Mouse (Mus musculus): Measurements from ENCODE around the gene Nup85. TPM values are rescaled to one million over a fixed set of nuclear protein-coding genes. Genes with fewer than 3 reads are reported as not detected.
A peak's percentile ranks its signal among the peaks of the same experiment; 100 is the strongest.

The Nup85 gene
- total and polyA plus RNA-seq, 3 experiments, result 362 to 370 TPM; not detected in 1

DNA sequence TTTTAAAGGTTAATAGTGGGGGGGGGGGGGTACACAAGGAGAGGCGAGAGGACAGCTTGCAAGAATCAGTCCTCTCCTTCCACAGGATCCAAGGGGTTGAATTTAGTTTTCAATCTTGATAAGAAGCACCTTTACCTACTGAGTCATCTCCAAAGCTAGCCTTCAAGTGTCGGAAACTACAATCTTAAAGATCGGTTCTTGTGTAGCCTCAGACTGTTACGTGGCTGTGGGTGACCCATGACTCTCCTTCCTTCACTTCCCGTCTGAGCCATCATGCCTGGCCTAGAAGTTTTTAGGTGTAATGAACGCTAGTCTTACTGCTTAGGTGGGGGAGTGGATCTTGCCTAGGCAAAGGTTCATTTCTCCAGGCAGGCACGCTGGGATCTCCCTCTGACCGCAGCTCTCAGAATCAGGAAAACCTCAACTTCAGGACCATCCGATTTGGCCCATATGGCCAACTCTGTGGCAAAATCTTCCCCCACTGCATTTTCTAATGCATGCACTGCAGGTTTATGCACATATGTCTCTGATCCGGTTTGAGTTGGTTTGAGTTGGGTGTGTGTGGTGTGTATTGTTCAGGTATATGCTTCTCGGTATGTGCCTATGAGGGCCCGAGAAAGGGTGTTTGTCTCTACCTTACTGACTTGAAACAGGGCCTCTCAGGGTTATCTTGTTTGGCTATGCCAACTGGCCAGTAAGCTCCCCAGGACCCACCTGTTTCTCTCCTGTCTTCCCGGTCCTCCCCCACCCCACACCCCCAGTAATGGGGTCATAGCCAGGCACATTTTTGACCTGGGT, 65.7 kb downstream of the Nup85 start:
- H3K36me3 ChIP-seq (ENCODE audit: control insufficient read depth in 1 of 2, insufficient read depth in 2 of 2, low read length in 2 of 2), result peaks cover 0 to 9% of the 10 kb centered on the region in 2 experiments; a peak in 2 of 4 replicates
- H3K79me2 ChIP-seq (ENCODE audit: control insufficient read depth, insufficient read depth, low read length, poor library complexity), result peaks cover 21% of the 10 kb centered on the region
- H3K9me3 ChIP-seq (replicated peaks; ENCODE audit: insufficient read depth, low read length), result no peaks in the 10 kb centered on the region
- no peak overlapping the region for H3K9ac ChIP-seq (ENCODE audit: control insufficient read depth, low read depth, low read length, poor library complexity, severe bottlenecking)
- H3K4me3 ChIP-seq (ENCODE audit: control insufficient read depth in 1 of 2, insufficient read depth in 1 of 2, low read depth in 2 of 2, low read length in 2 of 2), result no peak overlapping the region
- DNase-seq (ENCODE audit: low read depth, low spot score), result no peak
- H3K4me1 ChIP-seq (ENCODE audit: control insufficient read depth in 1 of 2, insufficient read depth in 2 of 2, low read length in 2 of 2), result peaks cover 6 to 29% of the 10 kb centered on the region in 2 experiments
- no peaks in the 10 kb centered on the region for H3K27me3 ChIP-seq (ENCODE audit: control insufficient read depth in 1 of 2, insufficient read depth in 2 of 2, low read length in 2 of 2)
- no peak overlapping the region for H3K27ac ChIP-seq (ENCODE audit: control insufficient read depth, low read depth, low read length)
- TF ChIP-seq MXI1 (IDR thresholded peaks at IDR 0.05; ENCODE audit: low read depth, low read length) (no peak), E2F4 (IDR thresholded peaks at IDR 0.05; ENCODE audit: borderline replicate concordance, low read depth, low read length) (no peak), POLR2AphosphoS5 (IDR thresholded peaks at IDR 0.05; ENCODE audit: borderline replicate concordance, low read depth, low read length) (no peak), NELFE (IDR thresholded peaks at IDR 0.05; ENCODE audit: low read depth, low read length) (no peak), CTCF (IDR thresholded peaks at IDR 0.05 in 2 of 3, conservative IDR thresholded peaks at IDR 0.05 in 1 of 3; ENCODE audit: control insufficient read depth in 1 of 3, insufficient read depth in 1 of 3, low read depth in 2 of 3, low read length in 3 of 3, poor library complexity in 1 of 3, severe bottlenecking in 1 of 3) (no peak), SMC3 (IDR thresholded peaks at IDR 0.05; ENCODE audit: low read depth, low read length) (no peak), POLR2A (IDR thresholded peaks at IDR 0.05; ENCODE audit: control insufficient read depth in 1 of 2, insufficient read depth in 1 of 2, low read depth in 1 of 2, low read length in 2 of 2, poor library complexity in 1 of 2) (no peak), NRF1 (IDR thresholded peaks at IDR 0.05; ENCODE audit: insufficient read depth, low read depth, low read length, poor library complexity, severe bottlenecking) (no peak), RAD21 (IDR thresholded peaks at IDR 0.05; ENCODE audit: low read depth, low read length) (no peak)

DNA sequence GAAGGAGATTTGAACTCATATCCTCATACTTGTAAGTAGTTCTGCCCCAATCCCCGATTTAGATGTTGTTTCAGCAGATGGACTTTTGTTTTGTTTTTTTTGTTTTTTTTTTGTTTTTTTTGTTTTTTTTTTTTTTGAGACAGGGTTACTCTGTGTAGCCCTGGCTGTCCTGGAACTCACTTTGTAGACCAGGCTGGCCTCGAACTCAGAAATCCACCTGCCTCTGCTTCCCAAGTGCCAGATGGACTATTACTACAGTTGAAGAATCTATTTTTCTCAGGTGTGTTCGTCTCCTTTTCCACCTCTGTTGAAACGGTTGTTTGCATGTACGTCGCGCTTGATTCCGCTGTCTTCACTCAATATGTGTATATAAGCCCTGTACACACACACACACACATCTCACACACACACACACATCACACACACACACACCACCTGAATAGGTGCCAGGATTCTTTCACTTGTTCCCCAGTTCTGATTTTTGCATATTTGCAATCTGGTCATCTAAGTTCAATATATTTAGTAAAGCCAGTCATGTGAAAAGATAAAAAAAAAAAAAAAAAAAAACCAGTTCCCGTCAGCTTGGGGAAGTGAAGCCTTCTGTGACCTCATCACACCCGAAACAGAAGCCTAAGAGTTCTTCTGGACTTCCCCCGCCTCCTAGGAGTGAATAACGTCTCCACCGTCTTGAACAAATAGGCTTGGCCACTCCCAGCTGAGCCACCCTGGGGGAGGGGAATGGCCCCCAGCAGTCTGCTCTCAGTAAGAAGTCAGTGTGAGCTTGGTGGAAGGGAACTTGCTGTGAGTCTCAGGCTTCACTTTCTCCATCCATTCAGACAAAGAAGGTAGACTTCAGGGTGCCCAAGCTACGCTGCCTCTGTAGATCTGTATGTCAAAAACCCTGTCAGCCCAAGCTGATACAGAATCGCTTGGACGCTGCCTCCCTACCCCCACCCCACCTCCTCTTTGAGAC, 66.6 kb downstream of the Nup85 start:
- H3K4me3 ChIP-seq (ENCODE audit: control insufficient read depth in 1 of 2, insufficient read depth in 1 of 2, low read depth in 2 of 2, low read length in 2 of 2), result peak overlapping the region; percentile 47 to 49
- peaks cover 0 to 9% of the 10 kb centered on the region in 2 experiments; a peak in 2 of 4 replicates for H3K36me3 ChIP-seq (ENCODE audit: control insufficient read depth in 1 of 2, insufficient read depth in 2 of 2, low read length in 2 of 2)
- no peaks in the 10 kb centered on the region for H3K9me3 ChIP-seq (replicated peaks; ENCODE audit: insufficient read depth, low read length)
- peaks cover 18% of the 10 kb centered on the region for H3K79me2 ChIP-seq (ENCODE audit: control insufficient read depth, insufficient read depth, low read length, poor library complexity)
- DNase-seq (ENCODE audit: low read depth, low spot score), result peak; percentile 93
- H3K9ac ChIP-seq (ENCODE audit: control insufficient read depth, low read depth, low read length, poor library complexity, severe bottlenecking), result peak overlapping the region; percentile 63
- peak overlapping the region; percentile 91 for H3K27ac ChIP-seq (ENCODE audit: control insufficient read depth, low read depth, low read length)
- no peaks in the 10 kb centered on the region for H3K27me3 ChIP-seq (ENCODE audit: control insufficient read depth in 1 of 2, insufficient read depth in 2 of 2, low read length in 2 of 2)
- peaks cover 6 to 29% of the 10 kb centered on the region in 2 experiments for H3K4me1 ChIP-seq (ENCODE audit: control insufficient read depth in 1 of 2, insufficient read depth in 2 of 2, low read length in 2 of 2)
- peak; percentile 91 for TF ChIP-seq ETS1 (IDR thresholded peaks at IDR 0.05; ENCODE audit: low read depth, low read length)
- peak; percentile 52 to 58; a peak in 3 of 4 replicates for TF ChIP-seq EP300 (IDR thresholded peaks at IDR 0.05; ENCODE audit: low read depth in 1 of 2, low read length in 2 of 2)
- TF ChIP-seq MYC (IDR thresholded peaks at IDR 0.05; ENCODE audit: low read depth, low read length), result no peak
- TF ChIP-seq MAFK (IDR thresholded peaks at IDR 0.05; ENCODE audit: borderline replicate concordance, low read depth, low read length), result no peak
- TF ChIP-seq MEF2A (IDR thresholded peaks at IDR 0.05; ENCODE audit: extremely low read depth, insufficient replicate concordance, low read depth, low read length, poor library complexity, severe bottlenecking), result no peak
- peak; percentile 76; the same call in 1 of the 2 replicates for TF ChIP-seq SIN3A (IDR thresholded peaks at IDR 0.05; ENCODE audit: low read length)
- TF ChIP-seq SMC3 (IDR thresholded peaks at IDR 0.05; ENCODE audit: low read depth, low read length), result no peak
- peak; percentile 51 for TF ChIP-seq USF1 (IDR thresholded peaks at IDR 0.05; ENCODE audit: low read depth, low read length)
- peak; percentile 74; the same call in 1 of the 2 replicates for TF ChIP-seq ZKSCAN1 (IDR thresholded peaks at IDR 0.05; ENCODE audit: low read depth, low read length)
- peak; percentile 49; the same call in 1 of the 2 replicates for TF ChIP-seq NELFE (IDR thresholded peaks at IDR 0.05; ENCODE audit: low read depth, low read length)
- peak; percentile 32; the same call in 1 of the 2 replicates for TF ChIP-seq TCF12 (IDR thresholded peaks at IDR 0.05; ENCODE audit: low read depth, low read length)
- peak; percentile 79 for TF ChIP-seq HCFC1 (IDR thresholded peaks at IDR 0.05; ENCODE audit: low read depth, low read length)
- peak; percentile 44 for TF ChIP-seq MYB (IDR thresholded peaks at IDR 0.05; ENCODE audit: low read depth, low read length)
- peak; percentile 39; the same call in 1 of the 2 replicates for TF ChIP-seq CHD2 (IDR thresholded peaks at IDR 0.05; ENCODE audit: low read length)
- TF ChIP-seq MAZ (IDR thresholded peaks at IDR 0.05; ENCODE audit: low read depth, low read length), result peak; percentile 95
- TF ChIP-seq ZNF384 (IDR thresholded peaks at IDR 0.05; ENCODE audit: low read depth, low read length), result peak; percentile 99
- TF ChIP-seq MAX (IDR thresholded peaks at IDR 0.05; ENCODE audit: low read length), result peak; percentile 48; the same call in 1 of the 2 replicates
- peak; percentile 94 for TF ChIP-seq RCOR1 (IDR thresholded peaks at IDR 0.05; ENCODE audit: low read depth, low read length)
- peak in 1 of 2 experiments; percentile 58; a peak in 2 of 4 replicates for TF ChIP-seq POLR2A (IDR thresholded peaks at IDR 0.05; ENCODE audit: control insufficient read depth in 1 of 2, insufficient read depth in 1 of 2, low read depth in 1 of 2, low read length in 2 of 2, poor library complexity in 1 of 2)
- TF ChIP-seq CTCF (IDR thresholded peaks at IDR 0.05 in 2 of 3, conservative IDR thresholded peaks at IDR 0.05 in 1 of 3; ENCODE audit: control insufficient read depth in 1 of 3, insufficient read depth in 1 of 3, low read depth in 2 of 3, low read length in 3 of 3, poor library complexity in 1 of 3, severe bottlenecking in 1 of 3), result no peak
